Mouse (Mus musculus) gastrocnemius, postnatal 14 days (tissue): ENCODE data around the gene Copz2. TPM values are rescaled to one million over a fixed set of nuclear protein-coding genes. Genes with fewer than 3 reads are reported as not detected.
"Not testable (repeated sequence)": the region's sequence is repeated elsewhere in the genome, so short reads cannot be mapped to it uniquely, and the experiment has no call there.

ENCODE experiments used
- DNase-seq: peaks from one replicate; pipeline ENCODE4 v3.0.0; 2021; ENCODE audit warnings: mixed read lengths
- intact Hi-C: fragments of 180-260 bp; cut with DNase I; formaldehyde crosslinking; loops from one replicate; pipeline ENCODE4 v1.15.1; 2025; ENCODE audit warnings: low total_unique reads
- long read RNA-seq, 2 experiments: library from polyadenylated mRNA; stranded (forward); transcript quantifications; one replicate each; pipeline ENCODE4 v2.0.0; 2021
- total RNA-seq, 2 experiments: library from RNA; stranded (reverse); gene quantifications; 2 replicates each; pipeline ENCODE4 v1.2.3; 2021

Gene Copz2
- total RNA-seq = 10 to 100 TPM; 28.3 to 36.3 TPM
- long read RNA-seq, experiment 1, transcript Copz2-201 (9 exons, 930 nt) = major isoform, 27 of 35 reads
- long read RNA-seq, experiment 1, partial matches to known transcripts = 4 of 35 reads
- long read RNA-seq, experiment 1, other reads (novel, unspliced or antisense) = 4 of 35 reads
- long read RNA-seq, experiment 2, transcript Copz2-201 (9 exons, 930 nt) = major isoform, 21 of 27 reads
- long read RNA-seq, experiment 2, partial matches to known transcripts = 2 of 27 reads
- long read RNA-seq, experiment 2, other reads (novel, unspliced or antisense) = 4 of 27 reads

DNA sequence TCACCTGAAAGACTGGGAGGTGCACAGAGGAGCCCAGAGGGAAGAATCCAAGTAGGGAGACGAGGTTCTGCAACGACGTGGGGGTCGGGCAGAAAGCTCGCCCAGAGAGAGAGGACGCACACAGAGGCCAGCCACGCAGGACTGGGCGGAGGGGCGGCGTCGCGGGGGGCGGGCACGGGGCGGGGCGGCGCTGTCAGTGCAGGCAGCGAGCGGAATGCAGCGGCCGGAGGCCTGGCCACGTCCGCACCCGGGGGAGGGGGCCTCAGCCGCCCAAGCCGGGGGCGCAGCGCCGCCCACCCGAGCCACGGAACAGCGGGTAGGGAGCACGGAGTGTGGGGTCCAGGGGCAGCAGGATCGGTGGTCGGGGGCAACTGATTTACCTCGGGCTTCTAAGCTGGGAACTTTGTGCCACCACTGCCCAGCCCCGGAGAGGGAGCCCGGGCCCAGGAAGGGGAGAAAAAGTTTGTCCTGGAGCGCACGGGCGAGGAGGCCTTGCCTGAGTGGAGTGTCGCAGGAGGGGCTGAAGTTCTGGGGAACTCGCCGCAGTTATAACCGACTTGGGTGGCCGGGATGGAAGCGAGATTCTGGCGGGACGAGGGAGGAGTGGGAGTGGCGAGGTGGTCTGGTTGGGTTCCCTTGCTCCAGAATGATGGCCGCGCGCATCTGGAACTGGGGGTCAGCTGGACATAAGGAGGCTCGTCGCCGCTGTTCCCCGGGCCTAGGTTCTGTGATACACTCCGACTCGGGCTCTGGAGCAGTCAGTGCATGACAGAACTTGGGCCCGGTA, at the start of gene Copz2:
TSS of gene Copz2 (plus strand) at position 190 of the 787 bp plus-strand sequence.
- intact Hi-C loops = no loop called here
- peak; percentile 65 for DNase-seq

DNA sequence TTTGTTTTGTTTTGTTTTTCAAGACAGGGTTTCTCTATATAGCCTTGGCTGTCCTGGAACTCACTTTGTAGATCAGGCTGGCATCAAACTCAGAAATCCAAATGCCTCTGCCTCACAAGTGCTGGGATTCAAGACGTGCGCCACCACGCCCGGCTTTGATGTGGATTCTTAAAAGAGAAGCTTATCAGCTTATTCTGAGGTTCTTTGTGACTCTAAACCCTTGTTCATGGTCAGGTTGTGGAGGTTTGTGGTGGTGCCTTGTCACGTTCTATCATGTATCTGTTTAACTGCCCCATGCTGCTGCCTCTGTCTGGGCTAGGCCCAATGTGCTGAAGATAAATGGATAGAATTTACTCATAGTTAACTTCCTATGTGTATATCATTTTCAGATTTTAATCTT, 44.1 kb upstream of the Copz2 start:
- intact Hi-C loops = no loop called here
- no peak for DNase-seq

DNA sequence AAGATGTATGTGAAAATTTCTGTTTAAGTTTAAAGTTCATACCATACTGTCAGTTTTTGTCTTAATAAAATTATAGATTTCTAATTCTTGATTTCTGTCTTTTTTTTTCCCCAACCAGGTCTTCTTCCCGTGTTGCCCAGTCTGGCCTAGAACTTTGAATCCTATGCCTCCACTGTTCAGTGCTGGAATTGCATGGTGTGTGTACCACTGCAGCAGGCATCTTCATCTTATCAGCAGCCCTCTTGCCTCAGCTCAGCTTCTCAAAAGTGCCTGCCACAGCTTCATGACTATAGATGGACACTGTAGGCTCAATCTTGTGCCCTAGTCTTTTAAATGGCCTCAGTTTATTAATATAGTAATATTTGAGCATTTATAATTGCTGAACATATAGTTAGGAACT, 41.6 kb upstream of the Copz2 start:
- intact Hi-C loops = no loop called here
- DNase-seq = no peak

DNA sequence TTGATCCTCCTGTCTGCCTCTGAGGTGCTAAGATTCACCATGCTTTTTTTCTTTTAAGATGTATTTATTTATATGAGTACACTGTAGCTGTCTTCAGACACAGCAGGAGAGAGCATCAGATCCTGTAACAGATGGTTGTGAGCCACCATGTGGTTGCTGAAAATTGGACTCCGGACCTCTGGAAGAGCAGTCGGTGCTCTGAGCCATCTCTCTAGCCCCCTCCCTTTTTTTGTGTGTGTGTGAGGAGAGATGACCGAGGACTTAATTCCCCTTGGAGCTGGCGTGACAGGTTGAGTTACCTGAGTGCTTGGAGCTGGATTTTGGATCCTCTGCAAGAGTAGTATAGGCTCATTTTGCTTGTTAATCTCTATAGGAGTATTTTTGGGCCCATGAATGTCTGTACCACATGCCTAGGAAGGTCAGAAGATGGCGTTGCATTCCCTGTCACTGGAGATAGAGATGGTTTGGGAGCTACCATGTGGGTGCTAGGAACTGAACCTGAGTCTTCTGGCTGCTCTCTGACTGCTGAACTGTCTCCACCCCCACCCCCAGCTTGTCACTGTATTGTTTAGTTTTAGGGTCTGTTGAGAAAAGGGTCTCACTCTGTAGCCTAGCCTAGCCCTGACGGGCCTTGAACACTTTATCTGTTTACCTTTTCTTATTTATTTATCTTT, 40.0 kb upstream of the Copz2 start:
- intact Hi-C loops = no loop called here
- DNase-seq = no peak

DNA sequence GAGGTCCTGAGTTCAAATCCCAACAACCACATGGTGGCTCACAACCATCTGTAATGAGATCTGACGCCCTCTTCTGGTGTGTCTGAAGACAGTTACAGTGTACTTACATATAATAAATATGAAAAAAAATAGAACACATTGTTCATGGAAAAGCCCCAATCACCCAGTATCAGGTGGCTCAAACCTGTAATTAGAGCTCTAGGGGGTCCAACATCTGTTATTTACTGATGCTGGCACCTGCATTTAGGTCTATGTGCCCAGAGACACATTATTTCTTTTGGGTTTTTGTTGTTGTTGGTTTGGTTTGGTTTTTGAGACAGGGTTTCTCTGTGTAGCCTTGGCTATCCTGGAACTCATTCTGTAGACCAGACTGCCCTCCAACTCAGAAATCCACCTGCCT, 38.5 kb upstream of the Copz2 start:
- intact Hi-C loops, DNase-seq: not testable (repeated sequence)

DNA sequence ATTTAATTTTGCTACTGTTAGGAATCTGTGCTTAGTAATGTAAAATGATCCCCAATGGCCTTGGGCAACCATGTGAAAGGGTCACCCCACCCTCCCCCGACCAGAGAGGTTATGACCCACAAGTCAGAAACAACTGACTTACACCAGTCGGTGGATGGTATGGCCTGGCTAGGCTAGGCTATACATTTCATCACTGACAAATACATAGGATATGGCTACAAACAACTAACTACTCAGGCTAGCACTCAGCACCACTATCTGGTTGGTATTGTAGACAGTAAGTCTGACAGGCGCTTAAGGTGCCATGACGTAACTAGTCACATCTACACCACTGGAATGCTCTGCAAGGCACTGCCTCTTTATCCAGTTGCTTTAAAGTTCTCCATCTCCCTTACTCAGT, 36.2 kb upstream of the Copz2 start:
- DNase-seq = no peak
- intact Hi-C loops = no loop called here

DNA sequence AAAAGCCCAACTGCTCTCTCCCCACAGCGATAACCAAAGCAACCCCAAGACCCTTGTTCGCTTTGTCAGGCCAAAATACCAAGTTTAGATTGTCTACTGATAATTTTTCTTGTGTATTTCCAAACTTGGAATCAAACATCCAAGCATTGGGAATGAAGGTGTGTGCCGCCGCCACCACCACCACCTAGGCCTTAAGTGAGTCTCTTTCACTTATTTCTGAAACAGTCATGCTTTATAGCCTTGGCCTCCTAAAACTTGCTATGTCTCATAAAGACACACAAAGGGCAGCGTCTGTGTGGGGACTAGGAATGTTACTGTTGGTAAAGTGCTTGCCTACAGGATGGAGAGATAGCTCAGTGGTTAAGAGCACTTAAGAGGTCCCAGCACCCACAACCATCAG, 35.8 kb upstream of the Copz2 start:
- intact Hi-C loops = no loop called here
- no peak for DNase-seq

DNA sequence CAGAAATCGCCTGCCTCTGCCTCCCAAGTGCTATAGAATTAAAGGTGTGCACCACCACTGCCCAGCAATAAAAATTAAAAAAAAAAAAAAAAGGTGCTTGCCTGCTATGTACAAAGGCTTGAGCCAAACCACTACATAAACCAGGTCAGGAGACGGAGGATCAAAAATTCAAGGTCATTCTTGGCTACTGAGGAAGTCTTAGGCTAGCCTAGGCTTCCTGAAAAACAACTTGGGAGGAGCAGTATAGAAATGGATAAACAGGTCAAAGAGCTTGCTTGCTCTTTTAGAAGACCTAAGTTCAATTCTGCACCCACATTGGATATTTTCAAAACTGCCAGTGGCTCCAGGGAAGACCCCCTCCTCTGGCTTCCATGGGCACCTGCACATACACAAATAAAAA, 35.2 kb upstream of the Copz2 start:
- DNase-seq = no peak
- intact Hi-C loops = no loop called here

DNA sequence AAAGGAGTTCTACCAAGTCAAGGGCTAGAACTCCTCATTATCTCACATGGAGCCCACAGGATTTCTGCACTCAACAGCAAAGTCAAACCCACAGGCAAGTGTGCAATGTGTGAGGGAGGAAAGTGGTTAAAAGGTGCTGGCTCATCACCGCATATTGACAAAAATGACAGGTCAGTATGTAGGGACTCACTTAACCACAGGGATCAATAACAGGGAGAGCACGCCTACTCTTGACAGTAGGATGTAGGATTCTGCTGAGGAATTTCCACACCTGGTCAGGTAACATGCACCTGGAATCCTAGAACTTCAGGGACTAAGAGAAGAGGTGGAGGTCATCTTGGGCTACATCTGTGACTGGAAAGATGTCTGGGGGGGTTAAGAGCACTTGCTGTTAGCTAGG, 33.8 kb upstream of the Copz2 start:
- intact Hi-C loops = no loop called here
- no peak for DNase-seq

DNA sequence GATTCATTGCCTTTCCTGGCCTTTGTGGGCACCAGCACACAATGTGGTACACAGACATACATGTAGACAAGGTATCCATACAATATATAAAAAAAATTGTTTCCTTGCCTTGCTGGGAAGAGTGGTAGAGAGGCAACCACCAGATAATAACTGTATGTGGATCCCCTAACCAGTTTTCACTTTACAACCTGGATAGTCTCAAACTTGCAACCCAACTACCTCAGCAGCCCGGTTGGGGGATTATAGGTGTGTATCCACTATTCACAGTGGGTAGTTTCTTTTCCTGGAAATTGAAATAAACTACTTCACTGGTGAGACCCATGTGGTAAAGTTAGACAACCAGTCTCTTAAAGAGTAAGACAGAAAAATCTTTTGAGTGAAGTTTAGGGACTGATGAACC, 33.2 kb upstream of the Copz2 start:
- DNase-seq = no peak
- intact Hi-C loops = no loop called here

DNA sequence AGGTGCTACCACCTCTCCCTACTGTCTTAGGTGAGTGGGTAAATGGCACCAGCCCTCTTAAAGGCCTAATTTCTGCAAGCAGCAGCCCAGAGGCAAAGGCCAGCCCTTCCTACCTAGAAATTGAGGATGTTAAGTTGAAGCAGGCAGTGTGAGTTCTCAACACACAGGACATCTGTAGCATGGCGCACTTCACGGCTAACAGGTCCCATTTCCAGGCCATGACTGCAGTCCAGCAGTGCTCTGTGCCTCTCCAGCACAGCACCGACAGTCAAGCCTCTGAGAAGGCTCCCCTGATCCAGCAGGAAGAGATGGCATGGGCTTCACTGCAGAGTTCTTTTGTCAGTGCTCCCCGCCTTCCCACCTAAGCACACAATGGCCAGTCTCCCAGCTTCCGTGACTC, 32.7 kb upstream of the Copz2 start:
- no peak for DNase-seq
- intact Hi-C loops = no loop called here

DNA sequence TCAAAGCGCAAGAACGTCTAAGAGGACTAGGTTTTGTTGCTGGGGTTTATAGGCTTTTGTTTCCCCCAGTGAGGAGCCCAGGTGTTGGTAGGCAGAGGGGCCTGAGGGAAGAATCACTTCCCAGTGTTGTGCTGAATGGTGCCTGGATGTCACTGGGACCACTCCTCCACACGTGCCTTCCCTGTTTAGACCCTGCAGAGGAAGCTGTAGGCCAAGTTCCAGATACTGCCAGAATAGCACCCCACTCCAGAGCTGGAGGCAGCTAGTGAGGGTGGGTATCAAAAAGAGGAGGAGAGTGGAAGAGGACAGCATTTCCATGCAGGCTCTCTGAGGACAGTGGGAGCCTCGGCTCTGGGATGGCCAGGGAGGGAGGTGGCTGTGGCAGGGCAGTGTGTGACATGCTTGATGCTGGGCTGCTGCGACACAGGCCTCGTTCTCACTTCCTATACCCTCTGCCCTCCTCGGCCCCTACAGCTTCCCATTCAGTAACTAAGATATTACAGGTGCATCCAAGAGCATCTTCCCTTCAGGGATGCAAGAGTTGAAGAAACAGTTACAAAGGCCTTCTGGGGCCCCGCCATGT, 31.5 kb upstream of the Copz2 start:
- DNase-seq = no peak
- intact Hi-C loops = no loop called here

DNA sequence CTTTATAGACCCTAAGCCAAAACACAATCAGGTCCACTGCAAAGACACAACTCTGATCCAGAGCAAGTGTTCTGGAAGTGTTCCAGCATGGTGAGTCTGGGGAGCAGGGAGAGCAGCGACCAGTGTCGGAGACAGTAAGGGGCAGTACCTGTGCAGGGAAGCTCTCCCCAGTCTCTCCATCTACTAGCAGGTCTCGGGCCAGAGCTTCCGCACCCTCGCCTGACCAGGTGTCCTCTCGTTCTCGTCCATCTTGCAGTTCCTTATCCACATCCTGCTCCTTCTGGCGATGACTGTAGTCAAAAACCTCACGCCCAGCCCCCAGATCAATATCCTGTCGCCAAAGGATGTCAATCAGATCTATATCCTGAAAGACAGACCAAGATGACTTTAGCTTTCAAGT, 27.7 kb upstream of the Copz2 start:
- intact Hi-C loops = no loop called here
- no peak for DNase-seq

DNA sequence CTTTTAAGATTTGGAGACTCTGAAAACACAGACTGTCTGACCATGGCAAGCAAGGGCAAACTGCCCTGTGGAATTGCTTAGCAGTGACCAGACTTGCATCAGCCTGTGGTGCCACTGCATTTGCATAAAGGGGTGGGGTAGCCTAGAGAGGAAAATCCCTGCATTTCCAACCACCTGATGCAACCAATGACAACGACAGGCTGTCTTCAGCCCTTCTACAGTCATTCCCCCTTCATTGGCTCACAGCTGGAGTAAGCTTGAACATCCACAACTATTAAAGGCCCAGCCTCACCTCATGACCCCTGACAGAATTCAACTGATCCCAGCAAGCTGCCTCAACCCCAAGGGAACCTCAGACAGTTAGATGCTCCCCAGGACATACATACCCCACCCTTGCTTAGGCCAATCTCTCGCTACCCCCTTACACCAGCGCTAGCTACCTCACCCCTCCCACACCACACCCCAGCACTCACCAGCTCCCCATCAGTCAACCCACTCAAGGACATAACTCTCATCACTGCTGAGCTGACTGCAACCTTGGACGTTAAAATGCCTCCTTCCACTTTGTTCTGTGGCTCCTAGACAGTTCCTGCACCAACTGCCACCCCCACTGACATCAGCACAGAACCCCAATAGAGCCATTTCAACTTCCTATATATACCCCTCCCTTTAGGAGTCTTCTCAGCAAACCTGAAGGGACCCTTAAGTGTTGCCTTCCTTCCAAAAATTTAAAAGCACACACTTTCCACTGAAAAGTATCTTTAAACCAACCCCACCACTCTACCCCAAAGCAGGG, 26.8 kb upstream of the Copz2 start:
- intact Hi-C loops = no loop called here
- DNase-seq = no peak

DNA sequence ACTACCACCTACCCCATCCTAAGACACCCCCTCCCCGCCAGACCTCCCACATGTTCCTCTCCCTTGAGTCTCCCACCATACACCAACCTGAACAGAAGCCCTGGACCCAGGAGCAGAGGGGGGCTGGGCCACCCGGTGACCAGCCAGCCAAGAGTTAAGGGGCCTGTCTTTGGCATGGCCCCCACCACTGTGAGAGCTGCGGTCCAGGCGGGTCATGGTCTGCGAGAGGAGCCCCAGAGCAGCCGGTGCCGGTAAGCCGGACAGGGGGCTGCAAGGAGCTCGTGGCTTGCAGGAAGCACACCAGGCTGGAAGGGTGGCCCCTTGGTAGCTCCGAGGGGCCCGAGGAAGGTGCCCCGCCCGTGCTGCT, 26.2 kb upstream of the Copz2 start:
- DNase-seq = no peak
- intact Hi-C loops = no loop called here

DNA sequence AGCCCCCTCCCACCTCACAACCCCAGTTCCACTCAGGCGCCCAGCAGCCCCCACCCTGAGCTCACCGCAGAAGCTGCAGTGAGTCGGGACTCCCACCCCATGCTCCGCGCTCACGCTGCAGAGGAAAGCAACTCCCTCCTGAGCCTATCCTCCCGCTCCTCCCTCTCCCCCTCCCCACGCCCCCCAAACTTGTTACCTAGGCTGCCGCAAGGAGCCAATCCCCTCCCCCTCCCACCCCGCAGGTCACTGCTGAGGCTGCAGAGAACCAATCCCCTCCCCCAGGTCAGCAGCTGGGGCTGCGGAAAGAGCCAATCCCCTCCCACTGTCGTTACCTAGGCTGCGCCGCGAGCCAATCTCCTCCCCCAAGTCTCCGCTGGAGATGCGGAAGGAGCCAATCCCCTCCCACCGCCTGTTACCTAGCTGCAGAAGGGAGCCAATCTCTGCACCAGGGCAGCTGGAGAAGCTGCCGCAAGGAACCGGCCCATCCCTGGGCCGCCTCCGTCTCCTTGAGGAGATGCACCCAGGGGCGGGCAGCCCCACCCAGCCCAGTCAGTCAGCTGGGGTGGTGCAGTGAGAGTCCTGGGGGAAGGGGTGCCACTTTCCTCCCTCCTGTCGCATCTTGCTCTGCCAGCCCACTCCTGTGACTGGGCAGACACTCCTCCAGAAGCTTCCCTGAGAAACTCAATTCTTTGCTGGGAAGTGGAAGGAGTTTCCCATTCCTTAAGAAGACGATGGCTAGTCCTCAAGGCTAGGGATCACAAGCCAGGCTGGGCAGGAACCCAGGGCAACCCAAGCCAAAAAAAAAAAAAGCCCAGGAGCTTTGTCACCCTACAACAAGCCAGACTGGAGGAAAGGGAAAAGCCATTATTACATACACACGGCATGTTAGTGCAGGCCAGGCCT, 25.5 kb upstream of the Copz2 start:
- DNase-seq = peak; percentile 82
- intact Hi-C loops = no loop called here

DNA sequence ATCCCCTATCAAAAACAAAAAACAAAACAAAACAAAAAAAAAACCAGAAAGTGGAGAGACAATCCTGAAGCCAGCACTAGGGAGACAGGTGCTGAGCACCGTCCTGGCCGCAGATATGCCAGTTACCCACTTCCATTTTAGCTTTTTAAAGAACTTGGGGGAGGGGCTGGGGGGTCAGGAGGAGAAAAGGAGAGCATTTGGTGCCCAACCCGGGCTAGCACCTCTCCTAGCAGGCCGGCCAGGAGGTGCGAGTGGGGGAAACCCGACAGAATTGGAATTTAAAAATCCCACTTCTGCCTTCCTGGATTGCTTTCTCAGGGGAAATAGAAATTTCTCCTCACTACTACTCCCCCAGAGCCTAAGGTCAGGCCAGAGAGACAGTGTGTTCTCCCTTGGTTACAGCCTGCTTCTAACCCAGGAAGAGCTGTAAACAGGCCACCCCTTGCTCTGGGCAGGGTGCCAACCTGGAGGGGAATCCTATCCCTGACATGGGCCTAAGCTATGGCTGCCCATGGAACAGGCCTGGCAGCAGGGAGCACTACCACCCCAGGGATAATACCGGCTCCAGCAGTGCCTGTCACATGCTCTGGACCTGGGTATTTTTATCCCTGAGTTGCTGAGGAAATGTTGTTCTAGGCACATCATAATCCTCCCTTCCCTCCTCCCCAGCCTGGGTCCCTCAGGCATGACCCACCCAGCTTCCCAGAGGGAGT, 24.7 kb upstream of the Copz2 start:
- DNase-seq = peak; percentile 85
- intact Hi-C loops = no loop called here

DNA sequence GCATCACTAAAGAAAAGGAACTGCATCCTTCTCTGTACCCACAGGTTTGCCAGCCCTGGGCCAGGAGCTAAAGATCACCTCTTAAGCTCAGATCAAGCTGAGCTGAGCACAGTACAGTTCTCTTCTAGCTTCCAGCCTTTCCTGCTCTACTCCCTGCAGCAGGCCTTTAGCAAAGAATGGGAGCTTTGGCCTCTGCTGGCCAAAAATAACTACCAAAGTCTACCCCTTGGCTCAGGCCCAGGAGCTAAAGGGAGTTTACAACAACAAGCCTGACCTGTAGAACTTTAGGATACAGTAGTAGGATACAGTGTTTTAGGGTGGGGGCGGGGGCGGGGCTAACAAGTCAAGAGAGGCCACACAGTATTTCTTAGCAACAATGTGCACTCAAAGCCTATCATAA, 23.2 kb upstream of the Copz2 start:
- DNase-seq = no peak
- intact Hi-C loops = no loop called here
